Mouse (Mus musculus) testis, adult 2 months (tissue): Measurements from ENCODE around the gene Gm37240.

Experiments used
- CTCF ChIP-seq: fragments of 200-500 bp; IDR thresholded peaks from 2 replicates; pipeline ENCODE4 v1.5.1; 2012; ENCODE audit warnings: low read depth, mild to moderate bottlenecking, inconsistent platforms, low read length, moderate library complexity; ENCODE audit not compliant: control insufficient read depth, insufficient read depth, insufficient replicate concordance
- POLR2A ChIP-seq: fragments of 200-500 bp; IDR thresholded peaks from 2 replicates; pipeline ENCODE4 v1.6.1; 2012; ENCODE audit warnings: low read depth, mild to moderate bottlenecking, inconsistent platforms, low read length, moderate library complexity; ENCODE audit not compliant: control insufficient read depth

GRCm38 (mm10) chr3:85518668-85519067, 368.6 kb downstream of the Gm37240 start:
- TF ChIP-seq POLR2A (no peak), CTCF (no peak)
